Mouse (Mus musculus) neutrophil, adult 5-6 weeks (primary cell): Measurements from ENCODE around the gene Tap2. TPM values are rescaled to one million over a fixed set of nuclear protein-coding genes. Genes with fewer than 3 reads are reported as not detected.
A peak's percentile ranks its signal among the peaks of the same experiment; 100 is the strongest.

Experiments
- ATAC-seq: fragments of 151-379, 151-347 bp; 2 replicates; pipeline ENCODE4 v1.8.0; 2017; ENCODE audit warnings: mild to moderate bottlenecking, moderate TSS enrichment; ENCODE audit not compliant: insufficient number of reproducible peaks, poor library complexity, low FRiP score, severe bottlenecking; ENCODE audit errors: extremely low read depth
- total RNA-seq: library from RNA; stranded (forward); fragments of 200-1000 nt; gene quantifications from 2 replicates; pipeline ENCODE4 v1.2.3, GENCODE M21; 2017

Gene Tap2
- total RNA-seq, 1 experiment from 2014 or later: 112 TPM

DNA sequence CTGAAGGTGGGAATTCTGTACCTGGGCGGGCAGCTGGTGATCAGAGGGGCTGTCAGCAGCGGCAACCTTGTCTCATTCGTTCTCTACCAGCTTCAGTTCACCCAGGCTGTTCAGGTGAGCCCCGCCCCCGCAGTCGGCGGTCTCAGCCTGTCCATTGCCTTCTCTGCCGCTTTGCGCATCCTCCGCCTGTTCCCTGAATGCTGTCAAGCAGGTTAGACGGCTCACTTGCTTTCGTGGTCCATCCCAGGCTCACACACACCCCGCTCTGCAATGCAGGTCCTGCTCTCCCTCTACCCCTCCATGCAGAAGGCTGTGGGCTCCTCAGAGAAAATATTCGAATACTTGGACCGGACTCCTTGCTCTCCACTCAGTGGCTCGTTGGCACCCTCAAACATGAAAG is 10.5 kb upstream of the Tap2 start:
- ATAC-seq: no peak

DNA sequence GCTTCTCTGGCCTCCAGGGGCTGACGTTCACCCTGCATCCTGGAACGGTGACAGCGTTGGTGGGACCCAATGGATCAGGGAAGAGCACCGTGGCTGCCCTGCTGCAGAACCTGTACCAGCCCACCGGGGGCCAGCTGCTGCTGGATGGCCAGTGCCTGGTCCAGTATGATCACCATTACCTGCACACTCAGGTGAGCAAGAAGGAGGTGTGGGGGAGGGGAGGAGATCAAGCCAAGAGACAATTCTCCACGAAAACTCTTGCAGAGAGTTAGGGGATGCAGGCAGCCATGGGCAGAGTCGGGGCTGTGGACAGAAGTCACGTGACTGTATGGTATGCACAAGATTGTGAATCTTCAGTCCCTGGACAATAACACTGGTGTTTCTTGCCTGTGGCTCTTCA is 9.9 kb upstream of the Tap2 start:
- no peak for ATAC-seq

DNA sequence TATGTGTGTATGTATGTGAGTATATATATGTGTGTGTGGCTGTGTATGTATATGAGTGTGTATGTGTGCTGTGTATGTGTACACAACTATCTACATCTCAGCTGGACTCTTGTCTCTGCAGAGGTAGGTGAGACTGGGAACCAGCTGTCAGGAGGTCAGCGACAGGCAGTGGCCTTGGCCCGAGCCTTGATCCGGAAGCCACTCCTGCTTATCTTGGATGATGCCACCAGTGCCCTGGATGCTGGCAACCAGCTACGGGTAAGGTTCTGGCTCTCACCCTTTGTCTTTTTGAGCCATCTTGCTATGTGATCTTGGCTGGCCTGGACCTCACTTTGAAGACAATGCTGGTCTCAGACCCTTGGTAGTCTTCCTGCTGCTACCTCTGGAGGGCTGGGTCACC is 8.6 kb upstream of the Tap2 start:
- ATAC-seq: no peak

DNA sequence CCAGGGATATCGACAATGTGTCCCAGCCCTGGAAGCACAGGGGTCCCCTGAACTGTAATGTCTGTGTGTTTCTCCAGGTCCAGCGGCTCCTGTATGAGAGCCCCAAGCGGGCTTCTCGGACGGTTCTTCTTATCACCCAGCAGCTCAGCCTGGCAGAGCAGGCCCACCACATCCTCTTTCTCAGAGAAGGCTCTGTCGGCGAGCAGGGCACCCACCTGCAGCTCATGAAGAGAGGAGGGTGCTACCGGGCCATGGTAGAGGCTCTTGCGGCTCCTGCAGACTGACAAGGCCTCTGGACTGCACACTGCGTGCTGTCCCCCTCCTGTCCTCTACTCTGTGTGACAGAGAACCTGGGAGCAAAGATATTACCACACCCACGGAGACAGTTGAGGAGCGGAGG is 6.8 kb upstream of the Tap2 start:
- ATAC-seq: peak; percentile 61

DNA sequence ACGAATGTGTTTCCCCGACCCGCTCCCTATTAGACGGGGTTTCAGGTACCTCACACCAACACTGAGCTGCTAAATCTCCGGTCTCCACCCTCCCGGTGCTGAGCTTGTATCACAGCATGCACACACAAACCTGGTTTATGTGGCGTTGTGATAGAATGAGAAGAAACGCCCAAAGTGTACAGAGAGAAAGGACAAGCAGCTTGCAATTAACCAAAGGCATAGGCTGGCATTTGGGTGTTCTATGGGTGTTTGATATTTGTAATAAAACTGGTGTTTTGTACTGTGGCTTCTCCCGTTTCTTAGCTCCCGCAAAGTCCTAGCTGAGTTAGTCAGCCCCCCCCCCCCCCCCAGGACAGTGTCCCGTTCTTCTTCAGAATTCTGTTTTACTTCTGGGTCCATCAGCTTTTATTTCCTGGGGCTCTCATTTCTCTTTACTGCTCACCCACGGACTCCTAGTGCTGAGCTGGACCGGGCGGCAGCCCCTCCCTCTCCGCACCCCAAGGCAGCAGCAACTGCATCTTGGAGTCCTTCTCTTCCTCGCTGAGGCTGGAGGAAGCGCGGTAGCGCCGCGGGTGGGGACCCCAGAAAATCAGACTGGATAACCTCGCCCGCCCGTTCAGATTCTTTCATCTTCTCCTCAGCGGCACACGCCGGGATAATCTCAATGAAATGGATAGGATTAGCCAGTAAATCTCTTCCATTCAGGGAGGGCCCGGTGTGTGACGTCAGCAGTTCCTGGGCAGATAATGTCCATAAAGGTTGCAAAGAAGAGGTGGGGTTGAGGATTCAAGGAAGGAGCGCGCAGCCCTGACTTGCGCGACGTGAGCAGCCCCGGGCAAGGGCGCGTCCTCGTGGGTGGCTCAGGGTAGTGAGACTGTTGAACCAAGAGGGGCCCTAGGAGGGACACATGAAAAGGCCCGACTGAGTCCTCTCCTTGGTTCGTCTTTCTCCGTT is 6.1 kb upstream of the Tap2 start, which contains the start of gene Psmb8:
Psmb8 (plus strand) TSS at position 781 of the 954 bp plus-strand sequence.
- ATAC-seq: peak; percentile 37; the same call in 1 of the 2 replicates

DNA sequence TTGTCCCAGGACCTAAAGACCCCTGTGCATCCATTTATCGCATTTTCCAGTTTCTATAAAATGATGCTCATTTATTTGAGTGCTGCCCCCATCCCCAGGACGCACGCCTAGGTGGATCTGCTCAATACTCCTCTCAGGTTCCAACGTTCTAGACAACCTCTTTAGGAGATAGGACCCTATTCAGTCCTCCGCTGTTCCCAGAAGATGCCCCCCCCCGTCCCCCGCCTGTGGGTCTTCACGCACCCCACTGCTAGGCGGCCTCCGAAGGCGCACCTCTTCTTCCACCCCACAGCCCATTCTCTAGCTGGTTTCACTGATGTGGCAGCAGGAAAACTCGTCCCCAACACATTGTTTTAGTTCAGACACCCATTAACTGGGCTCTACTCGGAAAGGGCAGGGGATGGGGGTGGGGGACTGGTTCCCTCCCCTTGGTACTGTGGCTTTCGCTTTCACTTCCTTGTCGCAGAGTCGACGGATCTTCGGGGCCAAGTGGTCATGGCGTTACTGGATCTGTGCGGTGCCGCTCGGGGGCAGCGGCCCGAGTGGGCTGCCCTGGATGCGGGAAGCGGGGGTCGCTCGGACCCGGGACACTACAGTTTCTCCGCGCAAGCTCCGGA is 5.3 kb upstream of the Tap2 start:
- ATAC-seq: peak; percentile 70

DNA sequence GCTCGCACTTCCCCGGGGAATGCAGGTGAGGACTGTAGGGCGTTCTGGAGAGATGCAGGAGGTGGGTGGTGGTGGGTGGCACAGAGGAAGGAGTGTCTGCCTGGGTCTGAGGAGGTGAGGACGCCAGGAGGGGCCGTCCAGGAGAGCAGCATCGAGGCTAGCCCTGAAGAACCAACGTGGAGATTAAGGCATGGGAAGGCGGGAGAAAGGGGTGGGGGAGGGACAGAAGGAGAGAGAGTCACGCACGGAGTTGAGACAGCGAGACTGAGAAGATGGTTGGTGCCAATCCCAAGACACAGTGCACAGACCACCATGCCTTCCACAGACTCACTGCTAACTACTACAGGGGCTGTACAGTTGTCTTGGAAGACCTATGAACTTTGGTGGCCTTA is 4.8 kb upstream of the Tap2 start:
- ATAC-seq: 0 out of 2 replicates have a peak, but pooled peaks have one; percentile 1

DNA sequence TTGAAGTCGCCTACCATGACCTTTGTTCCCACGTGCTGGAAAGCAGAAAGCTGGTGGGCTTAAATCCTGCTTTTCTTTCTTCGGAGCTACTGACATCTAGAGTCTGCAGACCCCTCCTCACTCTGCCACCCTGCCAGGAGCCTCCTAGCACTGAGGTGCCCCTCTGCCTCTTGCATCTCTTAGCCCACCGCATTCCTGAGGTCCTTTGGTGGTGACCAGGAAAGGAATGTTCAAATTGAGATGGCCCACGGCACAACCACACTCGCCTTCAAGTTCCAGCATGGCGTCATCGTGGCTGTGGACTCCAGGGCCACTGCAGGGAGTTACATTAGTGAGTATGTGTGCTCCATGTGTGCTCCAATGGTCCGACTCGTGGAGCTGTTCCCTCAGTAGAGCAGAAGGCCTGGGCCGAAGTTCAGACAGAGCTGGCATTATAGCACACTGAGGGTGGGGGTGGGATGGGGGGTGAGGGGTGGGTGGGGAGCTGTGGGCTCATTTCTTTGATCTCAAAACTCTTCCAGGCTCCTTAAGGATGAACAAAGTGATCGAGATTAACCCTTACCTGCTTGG is 4.2 kb upstream of the Tap2 start:
- ATAC-seq: no peak

DNA sequence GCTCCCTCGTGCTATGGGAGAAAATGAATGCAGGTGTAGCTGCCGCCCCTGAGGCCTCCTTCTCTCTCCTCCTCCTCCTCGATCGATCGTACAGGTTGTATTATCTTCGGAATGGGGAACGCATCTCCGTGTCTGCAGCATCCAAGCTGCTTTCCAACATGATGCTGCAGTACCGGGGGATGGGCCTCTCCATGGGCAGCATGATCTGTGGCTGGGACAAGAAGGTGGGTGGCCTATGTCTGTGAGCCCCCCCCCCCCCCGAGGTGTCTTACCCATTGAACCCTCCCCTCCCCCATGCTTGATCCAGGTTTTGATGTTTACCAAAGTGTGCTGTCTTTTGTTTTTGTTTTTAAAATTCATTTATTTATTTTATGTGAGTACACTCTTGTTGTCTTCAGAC is 3.3 kb upstream of the Tap2 start:
- ATAC-seq: no peak

DNA sequence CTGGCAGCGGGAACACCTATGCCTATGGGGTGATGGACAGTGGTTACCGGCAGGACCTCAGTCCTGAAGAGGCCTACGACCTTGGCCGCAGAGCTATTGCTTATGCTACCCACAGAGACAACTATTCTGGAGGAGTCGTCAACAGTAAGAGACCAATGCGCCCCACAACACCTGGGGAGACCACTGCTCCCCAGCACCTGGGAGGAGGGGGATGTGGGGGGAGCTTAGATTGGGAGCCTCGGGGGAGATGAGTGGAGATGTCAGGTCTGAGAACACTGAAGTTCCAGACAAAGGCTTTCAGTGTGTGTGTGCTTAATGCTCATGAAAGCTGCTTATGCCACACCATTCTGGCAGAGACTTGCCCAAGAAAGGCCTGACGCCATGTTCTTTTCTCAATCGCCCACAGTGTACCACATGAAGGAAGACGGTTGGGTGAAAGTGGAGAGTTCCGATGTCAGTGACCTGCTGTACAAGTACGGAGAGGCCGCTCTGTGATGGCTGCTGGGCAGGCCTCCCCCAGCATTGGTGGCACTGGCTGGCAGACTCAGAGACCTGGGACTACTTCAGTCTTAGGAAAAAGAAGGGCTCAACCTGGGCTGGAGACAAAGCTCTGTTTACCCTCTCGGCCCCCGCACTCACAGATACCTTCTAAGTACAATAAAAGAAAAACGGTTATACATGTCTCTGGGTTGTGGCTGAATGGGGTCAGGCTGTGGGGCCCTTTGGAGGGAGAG is 2.4 kb upstream of the Tap2 start:
- no peak for ATAC-seq

DNA sequence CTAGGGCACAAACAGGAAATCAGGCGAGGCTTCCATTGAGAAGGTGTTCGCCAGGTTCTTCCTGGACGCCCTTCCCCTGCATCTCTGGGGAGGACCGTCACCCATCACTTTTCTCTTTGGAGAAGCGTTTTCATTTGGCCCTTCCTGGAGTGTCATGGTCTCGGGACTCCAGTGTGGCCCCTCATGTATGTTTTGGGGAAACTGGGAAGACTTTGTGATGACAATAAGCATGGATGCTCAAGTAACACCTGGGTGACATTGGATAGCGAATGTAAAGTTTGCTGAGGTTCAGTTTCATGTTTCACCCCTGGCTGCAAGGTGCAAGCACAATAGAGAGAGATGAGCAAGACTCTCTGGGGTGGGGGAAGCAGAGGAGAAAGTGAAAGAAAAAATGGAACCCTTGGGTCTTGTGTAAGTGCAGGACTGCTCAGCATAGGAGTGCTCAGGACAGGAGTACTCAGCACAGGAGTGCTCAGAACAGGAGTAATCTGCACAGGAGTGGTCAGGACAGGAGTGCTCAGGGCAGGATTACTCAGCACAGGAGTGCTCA is 1.7 kb upstream of the Tap2 start:
- ATAC-seq: no peak

DNA sequence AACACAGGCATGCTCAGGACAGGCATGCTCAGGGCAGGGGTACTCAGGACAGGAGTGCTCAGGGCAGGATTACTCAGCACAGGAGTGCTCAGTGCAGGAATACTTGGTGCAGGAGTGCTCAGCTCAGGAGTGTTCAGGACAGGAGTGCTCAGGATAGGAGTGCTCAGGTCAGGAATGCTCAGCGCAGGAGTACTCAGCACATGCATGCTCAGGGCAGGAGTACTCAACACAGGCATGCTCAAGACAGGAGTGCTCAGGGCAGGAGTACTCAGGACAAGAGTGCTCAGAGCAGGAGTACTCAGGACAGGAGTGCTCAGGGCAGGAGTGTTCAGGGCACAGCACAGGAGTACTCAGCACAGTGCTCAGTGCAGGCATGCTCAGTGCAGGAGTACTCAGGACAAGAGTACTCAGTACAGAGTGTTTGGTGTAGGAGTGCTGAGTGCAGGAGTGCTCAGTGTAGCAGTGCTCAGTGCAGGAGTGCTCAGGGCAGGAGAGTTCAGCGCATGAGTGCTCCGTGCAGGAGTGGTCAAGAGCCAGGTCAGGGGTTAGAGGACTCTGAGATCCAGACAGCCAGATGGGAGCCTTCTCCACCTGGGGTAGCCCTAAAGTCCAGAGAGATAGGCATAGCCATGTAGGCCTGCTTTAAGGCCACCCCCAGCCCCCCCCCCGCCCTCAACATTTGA is 426 bp upstream of the Tap2 start:
- no peak for ATAC-seq

DNA sequence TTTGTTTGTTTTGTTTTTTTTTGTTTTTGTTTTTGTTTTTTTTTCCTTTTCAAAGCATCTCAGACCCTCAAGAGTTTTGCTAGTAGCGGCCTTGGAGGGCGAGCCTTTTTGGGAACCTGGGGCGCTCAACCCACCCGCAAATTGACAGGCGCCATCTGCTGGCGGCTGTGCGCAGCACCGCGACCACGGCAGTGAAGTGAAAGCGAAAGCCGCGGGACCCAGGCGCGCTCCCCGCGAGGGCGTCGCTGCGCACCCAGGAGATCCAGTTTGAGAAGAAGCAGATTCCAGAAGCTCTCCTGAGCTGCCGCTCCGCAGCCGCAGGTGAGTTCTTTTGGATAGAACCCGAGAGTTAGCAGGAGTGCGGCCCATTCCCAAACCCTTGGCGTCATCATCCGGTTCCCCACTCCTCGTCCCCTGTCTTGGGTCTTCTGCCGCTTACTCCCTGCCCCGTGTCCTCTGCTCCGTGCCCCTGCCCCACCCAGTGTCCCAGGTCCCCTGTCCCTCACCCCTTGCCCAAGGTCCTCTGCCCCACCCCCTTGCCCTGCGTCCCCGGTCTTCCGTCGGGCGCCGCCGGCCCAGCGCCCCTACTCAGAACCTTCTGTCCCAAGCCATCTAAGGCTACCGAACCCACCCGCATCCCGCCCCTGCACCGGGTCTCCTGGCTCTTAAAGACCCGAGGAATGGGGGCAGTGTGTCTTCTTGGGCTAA is 1.1 kb downstream of the Tap2 start:
- peak; percentile 62 for ATAC-seq

DNA sequence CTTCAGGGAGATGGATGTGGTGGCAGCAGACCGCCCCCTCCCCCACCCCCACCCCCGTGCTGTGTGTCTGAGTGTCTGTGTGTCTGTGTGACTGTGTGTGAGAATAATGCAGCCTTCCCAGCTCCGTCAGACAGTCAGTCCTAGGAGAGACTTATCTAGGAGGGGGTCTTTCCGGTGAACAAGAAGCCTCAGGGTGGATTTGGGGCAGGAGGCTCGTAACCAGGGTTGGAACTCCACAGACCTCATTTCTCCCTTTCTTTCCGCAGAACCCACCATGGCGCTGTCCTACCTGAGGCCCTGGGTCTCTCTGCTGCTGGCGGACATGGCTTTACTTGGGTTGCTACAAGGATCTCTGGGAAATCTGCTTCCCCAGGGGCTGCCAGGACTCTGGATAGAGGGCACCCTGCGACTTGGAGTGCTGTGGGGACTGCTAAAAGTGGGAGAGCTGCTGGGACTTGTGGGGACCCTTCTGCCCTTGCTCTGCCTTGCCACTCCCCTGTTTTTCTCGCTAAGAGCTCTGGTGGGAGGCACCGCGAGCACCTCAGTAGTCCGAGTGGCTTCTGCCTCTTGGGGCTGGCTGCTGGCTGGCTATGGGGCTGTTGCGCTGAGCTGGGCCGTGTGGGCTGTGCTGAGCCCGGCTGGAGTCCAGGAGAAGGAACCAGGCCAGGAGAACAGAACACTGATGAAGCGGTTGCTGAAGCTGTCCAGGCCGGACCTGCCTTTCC is 1.9 kb downstream of the Tap2 start:
- no peak for ATAC-seq

DNA sequence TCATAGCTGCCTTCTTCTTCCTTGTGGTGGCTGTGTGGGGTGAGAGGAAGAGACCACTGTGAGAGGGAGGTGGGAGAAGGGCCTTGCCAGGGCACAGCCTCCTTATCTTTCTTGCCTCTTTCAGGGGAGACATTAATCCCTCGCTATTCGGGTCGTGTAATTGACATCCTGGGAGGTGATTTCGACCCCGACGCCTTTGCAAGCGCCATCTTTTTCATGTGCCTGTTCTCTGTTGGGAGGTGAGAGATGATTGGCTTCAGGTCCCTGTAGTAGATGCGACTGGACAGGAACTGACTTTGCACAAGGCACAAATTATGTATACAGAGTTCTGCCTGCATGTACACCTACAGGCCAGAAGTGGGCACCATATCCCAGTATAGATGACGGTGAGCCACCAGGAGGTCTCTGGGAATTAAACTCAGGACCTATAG is 2.4 kb downstream of the Tap2 start:
- ATAC-seq: peak; percentile 72

DNA sequence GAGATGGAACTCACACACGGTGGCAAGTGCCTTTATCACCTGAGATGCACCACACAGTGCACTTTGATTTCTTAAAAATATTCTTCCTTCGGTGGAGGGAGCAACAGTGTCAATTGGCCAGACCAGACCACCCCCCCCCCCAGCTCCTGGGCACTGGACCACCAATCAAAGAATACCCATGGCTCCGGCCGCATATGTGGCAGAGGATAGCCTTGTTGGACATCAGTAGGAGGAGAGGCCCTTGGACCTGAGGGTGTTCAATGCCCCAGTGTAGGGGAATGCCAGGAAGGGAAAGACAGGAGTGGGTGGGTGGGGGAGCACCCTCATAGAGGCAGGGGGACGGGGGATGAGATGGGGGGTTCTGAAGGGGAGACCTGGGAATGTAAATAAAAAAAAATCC is 3.4 kb downstream of the Tap2 start:
- no peak for ATAC-seq

DNA sequence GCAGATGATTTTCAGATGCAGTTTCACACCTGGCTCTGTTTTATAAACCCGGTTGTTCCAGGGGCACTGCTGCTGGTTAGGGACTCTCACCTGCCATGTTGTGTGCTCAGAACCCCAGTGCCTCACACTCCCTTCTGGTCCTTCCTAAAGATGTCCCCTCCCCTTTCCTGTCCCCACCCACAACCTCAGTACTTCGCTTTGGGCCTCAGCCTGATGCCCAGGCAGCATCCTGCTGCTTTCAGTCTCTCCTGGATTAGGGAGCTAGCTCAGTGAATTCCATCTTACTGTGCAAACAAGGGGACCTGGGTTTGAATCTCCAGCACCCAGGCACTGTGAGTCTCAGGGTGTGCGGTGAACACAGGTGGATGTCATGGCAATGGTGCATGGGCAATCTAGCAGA is 4.1 kb downstream of the Tap2 start:
- no peak for ATAC-seq
